Mouse (Mus musculus) thymus, adult 2 months (tissue): ENCODE measurements around the gene Eif2s1.

ENCODE experiments used
- CTCF ChIP-seq: fragments of 200-500 bp; IDR thresholded peaks from 2 replicates; pipeline ENCODE4 v1.5.1; 2012; ENCODE audit warnings: mild to moderate bottlenecking, control low read depth, low read length, moderate library complexity, borderline replicate concordance; ENCODE audit not compliant: control insufficient read depth, poor library complexity, insufficient read depth; ENCODE audit errors: extremely low read depth
- POLR2A ChIP-seq: fragments of 200-500 bp; IDR thresholded peaks from 2 replicates; pipeline ENCODE4 v1.6.1; 2012; ENCODE audit warnings: mild to moderate bottlenecking, low read length, control low read depth, moderate library complexity; ENCODE audit not compliant: control insufficient read depth, poor library complexity, insufficient read depth; ENCODE audit errors: extremely low read depth

GRCm38 (mm10) chr12:78927287-78927686 lies 65.7 kb downstream of the Eif2s1 start:
- TF ChIP-seq CTCF, result no peak
- no peak for TF ChIP-seq POLR2A
